8 mouse cellular contexts compared by ENCODE assay signal in the genomic region with DNA sequence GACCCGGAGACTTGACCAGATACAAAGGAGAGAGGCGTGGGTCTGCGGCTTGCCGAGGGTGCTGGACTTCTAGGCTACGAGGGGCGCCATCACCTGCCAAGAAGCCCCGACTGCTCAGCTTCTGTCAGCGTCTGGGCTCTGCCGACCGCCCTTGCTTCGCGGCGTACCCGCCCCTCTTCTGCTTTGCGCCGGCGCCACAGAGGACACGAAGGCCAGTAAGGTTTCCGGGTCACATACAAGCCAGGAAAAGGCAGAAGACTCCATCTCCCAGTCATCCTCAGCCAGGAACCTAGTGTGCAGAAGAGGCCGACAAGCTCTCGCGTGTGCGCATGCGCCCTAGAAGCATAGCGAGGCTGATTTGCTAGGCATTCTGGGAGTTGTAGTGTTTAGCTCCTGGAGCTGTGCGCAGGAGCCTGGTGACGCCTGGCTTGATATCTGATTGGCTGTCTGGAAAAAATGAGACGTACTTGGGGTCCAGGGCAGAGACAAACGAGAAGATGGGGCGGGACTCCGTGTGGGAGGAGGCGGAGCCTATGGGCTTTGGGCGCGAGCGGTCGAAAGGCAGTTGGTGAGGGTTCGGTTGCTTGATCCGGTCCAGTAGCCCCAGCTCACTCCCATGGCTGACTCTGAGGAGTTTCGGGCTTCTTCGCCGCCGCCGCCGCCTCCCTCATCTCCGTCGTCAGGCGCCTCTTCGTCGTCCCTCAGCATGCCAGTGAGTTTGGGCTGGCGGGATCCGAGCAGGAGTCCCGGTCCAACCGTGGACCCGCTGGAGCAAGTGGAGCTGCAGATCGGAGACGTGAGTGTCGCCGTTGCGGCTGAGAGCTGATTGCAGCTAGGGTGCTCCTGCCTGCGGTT. TPM values are rescaled to one million over a fixed set of nuclear protein-coding genes. Genes with fewer than 3 reads are reported as not detected.
A peak's percentile ranks its signal among the peaks of the same experiment; 100 is the strongest.
DNase-seq lines count a peak whose midpoint lies in the region; ATAC-seq lines count a peak whose summit lies in the region.

A gene (plus strand): TSS at position 519 of the 855 bp plus-strand sequence.

- peak within 1 kb of the TSS; percentile 70 for H3K4me2 ChIP-seq in hindbrain, embryonic 11.5 days (replicated peaks; ENCODE audit: low read depth, low read length)

- H3K4me3 ChIP-seq in hindbrain, embryonic 11.5 days (ENCODE audit: low read depth, low read length) = peak within 1 kb of the TSS; percentile 66

- H3K27me3 ChIP-seq in hindbrain, embryonic 11.5 days (ENCODE audit: control insufficient read depth, insufficient read depth, low read length) = no peaks in the 10 kb centered on the region

- no peaks in the 10 kb centered on the region for H3K4me1 ChIP-seq in hindbrain, embryonic 11.5 days (replicated peaks; ENCODE audit: control insufficient read depth, insufficient read depth, low read length)

- H3K9ac ChIP-seq in hindbrain, embryonic 11.5 days (ENCODE audit: low read depth, low read length) = peak within 1 kb of the TSS; percentile 83

- ATAC-seq in hindbrain, embryonic 11.5 days (ENCODE audit: low FRiP score) = peak; percentile 99

- H3K9me3 ChIP-seq in hindbrain, embryonic 11.5 days (ENCODE audit: control insufficient read depth, low read length) = no peaks in the 10 kb centered on the region

- under 1% methylated on average over 59 of the region's 60 CpGs for WGBS in hindbrain, embryonic 11.5 days

- peak; percentile 99 for DNase-seq in Muller cell, postnatal 12 days (ENCODE audit: inconsistent ontology term)
- peak; percentile 100 for DNase-seq in cerebellum, adult 9-11 months
- peak; percentile 96 to 99 for DNase-seq in frontal cortex, adult 2 months (ENCODE audit: extremely low spot score in 1 of 2, low spot score in 1 of 2)
- DNase-seq in hindbrain, embryonic 11.5 days (ENCODE audit: low spot score) = peak; percentile 99
- peak; percentile 90 to 93 for DNase-seq in layer of hippocampus, postnatal 10 days (ENCODE audit: low spot score in 2 of 2)
- peak; percentile 98 for DNase-seq in lung, postnatal 10 days
- peak; percentile 89 for DNase-seq in ovary, postnatal 36 days (ENCODE audit: low spot score)
- DNase-seq in thymus, postnatal 25 days = peak; percentile 92

- H3K36me3 ChIP-seq in hindbrain, embryonic 11.5 days (ENCODE audit: control insufficient read depth, insufficient read depth, low read length) = peaks cover 9% of the 10 kb centered on the region

- H3K27ac ChIP-seq in hindbrain, embryonic 11.5 days (ENCODE audit: low read depth, low read length) = peak within 1 kb of the TSS; percentile 45

RNA-seq across cellular contexts. Expression of the gene that starts here (rescaled TPM):
- 1.9 and 2.2 TPM in 2 replicates for polyA plus RNA-seq in frontal cortex, adult 2 months (2012; rRNA removed)
- polyA plus RNA-seq in hindbrain, embryonic 11.5 days (2014; fragmentation: Nextera tagmentation; extraction: Ambion mirVana) = 23.7 and 26.1 TPM in 2 replicates
- 1 to 10 TPM; 1.8 to 2.6 TPM for total RNA-seq in layer of hippocampus, postnatal 10 days (2021)

Comparison
In these comparisons a context has a peak if more than half of its experiments do, and no peak if none do; other contexts are left out.
1. Peak in every context shown above with its lines: DNase-seq, ATAC-seq, H3K4me3 ChIP-seq and H3K27ac ChIP-seq.